Mouse (Mus musculus) skeletal muscle tissue, adult 2 months (tissue): ENCODE measurements around the gene Rp9.
A peak's percentile ranks its signal among the peaks of the same experiment; 100 is the strongest.
"Not testable (repeated sequence)": the region's sequence is repeated elsewhere in the genome, so short reads cannot be mapped to it uniquely, and the experiment has no call there.

Experiments
- DNase-seq: peaks from one replicate; pipeline ENCODE4 v3.0.0-alpha.2; 2012; ENCODE audit warnings: low read depth, low spot score

The Rp9 gene

DNA sequence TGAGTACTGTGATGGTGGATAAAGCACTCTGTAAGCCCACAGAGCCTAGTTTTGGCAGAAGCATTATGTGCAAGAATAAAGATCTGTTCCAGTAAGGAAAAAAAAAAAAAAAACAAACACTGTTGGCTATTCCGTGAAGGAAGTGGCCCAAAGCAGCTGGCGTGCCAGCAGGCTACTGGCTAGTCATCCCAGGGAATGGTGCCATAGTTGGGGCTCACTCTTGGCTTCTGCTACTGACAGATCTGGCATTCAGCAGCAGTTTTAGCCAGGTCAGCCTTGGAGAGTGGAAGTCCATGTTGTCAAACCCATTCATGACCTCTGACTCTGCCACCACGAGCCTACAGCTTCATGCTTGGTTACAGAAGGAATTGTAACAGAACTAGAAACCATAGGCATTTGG lies 7.6 kb downstream of the Rp9 start:
- peak; percentile 39 for DNase-seq

DNA sequence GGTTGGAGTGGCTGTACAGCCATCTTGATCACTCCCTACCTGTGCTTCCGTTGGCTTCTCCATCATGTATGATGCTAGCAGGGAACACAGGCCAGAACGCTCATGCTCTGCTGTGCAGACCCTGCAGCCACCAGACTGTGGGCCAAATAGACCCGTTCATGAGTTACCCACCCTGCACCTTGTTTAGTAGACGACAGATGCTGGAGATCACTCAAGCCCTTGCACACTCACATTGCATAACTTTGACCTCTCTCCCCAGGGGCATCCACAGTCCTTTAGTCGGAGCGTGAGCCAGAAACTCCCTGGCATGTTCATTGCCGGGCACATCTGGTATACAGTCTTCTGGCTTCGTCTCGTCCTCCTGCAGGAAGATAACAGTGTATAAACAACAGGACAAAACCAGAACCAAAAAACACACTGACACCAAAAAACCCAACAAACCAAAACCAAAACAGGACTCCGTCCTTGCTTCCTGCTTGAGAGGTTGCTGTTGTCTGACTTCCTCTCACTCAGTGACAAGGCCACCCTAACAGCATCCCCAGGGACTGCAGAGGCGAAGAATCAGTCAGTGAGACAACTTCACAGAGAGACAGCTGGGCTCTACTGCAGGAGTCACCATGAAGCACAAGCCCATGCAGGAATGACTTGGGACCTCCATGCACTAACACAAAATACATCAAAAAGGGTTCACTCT lies 12.3 kb downstream of the Rp9 start:
- no peak for DNase-seq

DNA sequence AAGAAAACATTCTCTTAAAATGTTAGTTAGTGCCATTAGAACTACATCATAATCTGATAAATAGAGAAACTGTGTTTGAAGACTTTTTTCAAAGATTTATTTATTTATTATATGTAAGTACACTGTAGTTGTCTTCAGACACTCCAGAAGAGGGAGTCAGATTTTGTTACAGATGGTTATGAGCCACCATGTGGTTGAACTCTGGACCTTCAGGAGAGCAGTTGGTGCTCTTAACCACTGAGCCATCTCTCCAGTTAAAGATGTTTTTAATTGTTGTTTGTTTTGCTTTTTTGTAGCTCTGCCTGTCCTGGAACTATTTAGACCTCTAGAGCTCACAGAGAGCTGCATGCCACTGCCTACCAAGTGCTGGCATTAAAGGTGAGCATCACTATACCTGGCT lies 14.5 kb downstream of the Rp9 start:
- DNase-seq, result no peak

DNA sequence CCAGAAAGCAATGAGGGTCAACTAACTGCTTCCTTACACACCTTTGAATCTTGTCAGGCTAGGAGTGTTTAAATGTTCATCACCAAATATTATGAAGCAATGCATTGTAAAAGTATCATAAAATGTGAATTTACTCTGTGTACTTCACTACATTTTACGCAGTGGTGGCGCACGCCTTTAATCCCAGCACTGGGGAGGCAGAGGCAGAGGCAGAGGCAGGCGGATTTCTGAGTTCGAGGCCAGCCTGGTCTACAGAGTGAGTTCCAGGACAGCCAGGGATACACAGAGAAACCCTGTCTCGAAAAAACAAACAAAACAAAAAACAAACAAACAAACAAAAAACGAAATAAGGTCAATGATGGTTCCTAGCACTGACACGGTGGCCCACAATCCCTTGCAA lies 15.6 kb downstream of the Rp9 start, which contains the start of gene Gm17545:
Gene Gm17545, plus strand, starts transcription at position 301 of the 400 bp plus-strand sequence.
- not testable (repeated sequence) for DNase-seq

DNA sequence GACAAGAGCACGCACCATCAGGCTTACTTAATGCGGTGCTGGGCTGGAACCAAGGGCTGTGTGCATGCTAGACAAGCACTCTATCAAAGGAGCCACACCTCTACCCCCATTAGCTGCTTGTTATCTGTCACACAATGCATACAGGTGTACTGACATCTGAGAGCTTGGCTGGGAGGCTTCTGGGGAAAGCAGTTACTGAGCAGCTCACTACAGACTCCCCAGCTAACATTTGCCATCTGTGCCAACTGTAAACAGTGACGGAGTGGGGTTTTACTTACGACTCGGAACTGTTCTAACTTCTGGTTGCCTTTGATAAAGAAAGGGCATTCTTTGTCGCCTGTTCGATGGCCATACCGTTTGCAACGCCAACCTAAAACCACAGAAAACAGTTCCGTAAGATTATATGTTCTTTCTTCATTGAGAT lies 16.0 kb downstream of the Rp9 start:
- no peak for DNase-seq

DNA sequence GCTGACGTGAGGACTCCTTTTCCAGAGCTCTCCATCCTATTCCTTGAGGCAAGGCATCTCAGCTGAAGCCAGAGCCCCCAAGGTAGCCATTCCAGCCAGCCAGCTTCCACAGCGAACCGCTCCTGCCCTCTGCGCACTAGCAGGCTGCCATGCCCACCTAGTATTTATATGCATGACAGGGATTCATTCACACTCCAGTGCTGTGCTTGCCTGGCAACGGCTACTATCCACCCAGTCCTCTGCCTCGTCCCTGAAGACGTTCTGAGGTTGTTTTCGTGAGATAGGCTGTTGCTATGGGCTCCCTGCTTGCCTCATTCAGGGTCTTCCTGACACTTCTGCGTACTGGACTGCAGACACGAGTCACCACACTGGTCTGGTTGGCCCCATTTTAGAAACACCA lies 16.8 kb downstream of the Rp9 start:
- DNase-seq, result no peak

DNA sequence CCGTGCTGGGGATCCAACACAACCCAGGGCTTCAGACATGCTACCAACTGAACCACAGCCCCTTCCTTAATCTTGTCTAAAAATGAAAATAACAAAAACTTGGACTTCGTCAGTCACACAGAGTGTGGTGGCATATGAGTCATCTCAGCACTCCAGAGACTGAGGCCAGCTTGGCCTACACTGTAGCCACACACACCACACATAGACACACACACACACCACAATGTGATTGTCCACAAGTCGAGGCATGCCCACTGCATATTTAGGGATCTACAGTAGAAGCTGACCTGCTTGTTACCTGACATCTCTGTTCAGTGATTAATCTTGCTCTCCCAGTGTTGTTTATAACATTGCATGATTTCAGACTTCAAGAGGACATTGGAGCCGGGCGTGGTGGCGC lies 20.3 kb downstream of the Rp9 start:
- no peak for DNase-seq

DNA sequence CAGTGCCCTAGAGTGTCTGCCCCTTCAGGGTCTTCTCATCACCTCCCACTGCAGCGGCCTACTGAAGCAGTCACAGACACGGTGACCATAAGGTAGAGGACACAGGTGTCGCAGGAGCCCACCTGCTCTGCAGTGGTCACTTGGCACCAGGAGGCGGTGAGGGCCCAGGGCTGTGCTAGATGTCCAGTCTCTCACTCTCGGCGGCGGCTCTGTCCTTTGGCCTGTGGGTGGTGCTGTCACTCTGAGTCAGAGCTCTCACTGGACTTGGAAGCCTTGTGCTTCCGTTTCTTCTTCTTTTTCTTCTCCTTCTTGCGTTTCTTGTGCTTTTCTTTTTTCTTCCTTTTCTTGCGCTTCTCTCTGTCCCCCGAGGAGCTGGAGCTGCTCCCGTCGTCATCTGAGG lies 21.1 kb downstream of the Rp9 start:
- no peak for DNase-seq

DNA sequence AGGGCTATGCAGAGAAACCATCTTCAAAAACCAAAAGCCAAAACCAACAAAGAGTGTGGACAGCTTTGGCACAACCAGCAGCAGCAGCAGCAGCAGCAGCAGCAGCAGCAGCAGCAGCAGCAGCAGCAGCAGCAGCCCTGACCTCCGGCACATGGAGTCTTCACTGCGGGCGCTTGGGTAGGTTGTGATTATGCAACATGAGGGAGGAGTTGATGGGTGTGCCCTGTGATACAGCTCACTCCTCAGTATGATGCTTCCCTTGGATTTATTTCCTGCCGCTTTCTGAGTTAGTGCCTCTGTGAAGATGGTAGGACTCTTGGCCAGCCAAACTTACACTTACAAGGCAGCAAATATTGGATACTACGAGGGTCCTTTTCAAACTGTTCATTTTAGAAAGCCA lies 22.3 kb downstream of the Rp9 start:
- DNase-seq, result peak; percentile 24

DNA sequence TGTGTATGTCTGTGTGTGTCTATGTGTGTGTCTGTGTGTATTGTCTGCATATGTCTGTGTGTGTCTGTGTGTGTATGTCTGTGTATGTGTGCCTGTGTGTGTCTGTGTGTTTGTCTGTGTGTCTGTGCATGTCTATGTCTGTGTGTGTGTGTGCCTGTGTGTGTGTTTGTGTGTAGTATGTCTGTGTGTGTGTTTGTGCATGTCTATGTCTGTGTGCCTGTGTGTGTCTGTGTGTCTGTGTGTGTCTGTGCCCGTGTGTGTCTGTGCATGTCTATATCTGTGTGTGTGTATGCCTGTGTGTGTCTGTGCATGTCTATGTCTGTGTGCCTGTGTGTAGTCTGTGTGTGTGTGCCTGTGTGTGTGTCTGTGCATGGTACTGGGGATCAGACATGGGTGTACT lies 24.4 kb downstream of the Rp9 start:
- DNase-seq, result no peak

DNA sequence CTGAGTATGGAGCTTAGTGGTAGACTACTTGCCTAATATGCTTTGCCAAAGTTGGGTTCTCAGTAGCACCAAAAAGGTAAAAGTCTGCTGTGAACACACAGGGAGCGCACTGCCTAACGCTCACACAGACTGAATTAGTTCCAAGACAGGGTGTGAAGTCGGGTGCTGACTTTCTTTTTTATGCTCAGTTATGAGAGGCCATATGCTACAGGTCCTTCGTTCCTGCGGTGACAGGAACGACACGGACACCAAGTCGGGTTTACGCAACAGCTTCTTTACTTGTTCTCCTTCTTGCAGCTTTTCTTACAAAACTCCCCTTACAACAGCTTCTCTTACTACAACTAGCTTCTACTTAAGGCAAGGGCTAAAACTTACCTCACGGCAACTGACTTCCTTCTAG lies 26.4 kb downstream of the Rp9 start:
- DNase-seq, result no peak

DNA sequence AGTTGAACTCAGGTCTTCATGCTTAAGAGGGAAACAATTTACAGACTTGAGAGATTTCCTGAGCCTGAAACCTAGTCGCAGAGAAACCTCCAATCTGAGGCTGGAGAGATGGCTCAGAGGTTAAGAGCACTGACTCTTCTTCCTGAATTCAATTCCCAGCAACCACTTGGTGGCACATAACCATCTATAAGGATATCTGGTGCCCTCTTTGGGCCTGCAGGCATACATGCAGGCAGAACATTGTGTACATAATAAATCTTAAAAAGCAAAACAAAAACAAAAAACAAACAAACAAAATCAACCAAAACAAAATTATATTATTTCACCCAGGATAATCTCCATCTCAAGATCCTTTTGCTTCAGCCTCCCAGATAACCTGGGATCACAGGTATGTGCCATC lies 30.7 kb downstream of the Rp9 start:
- no peak for DNase-seq

DNA sequence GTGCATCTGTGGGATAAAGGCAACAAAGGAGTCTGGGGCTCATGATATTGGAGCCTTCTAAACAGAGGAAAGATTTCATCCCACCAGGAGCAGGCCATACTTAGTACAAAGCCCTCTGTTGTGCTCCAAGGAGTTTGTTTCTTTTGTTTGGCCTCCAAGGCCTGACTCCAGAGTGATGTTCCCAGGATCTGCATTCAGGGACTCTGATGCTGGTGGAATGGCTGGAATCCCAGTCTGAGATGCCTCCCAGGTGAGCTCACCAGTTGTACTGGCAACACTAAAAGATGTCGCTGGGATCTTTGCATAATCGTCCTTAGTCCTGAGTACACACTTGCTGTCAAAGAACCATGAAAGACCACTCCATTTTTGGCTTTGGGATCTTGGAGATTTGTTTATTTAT lies 35.4 kb downstream of the Rp9 start:
- no peak for DNase-seq

DNA sequence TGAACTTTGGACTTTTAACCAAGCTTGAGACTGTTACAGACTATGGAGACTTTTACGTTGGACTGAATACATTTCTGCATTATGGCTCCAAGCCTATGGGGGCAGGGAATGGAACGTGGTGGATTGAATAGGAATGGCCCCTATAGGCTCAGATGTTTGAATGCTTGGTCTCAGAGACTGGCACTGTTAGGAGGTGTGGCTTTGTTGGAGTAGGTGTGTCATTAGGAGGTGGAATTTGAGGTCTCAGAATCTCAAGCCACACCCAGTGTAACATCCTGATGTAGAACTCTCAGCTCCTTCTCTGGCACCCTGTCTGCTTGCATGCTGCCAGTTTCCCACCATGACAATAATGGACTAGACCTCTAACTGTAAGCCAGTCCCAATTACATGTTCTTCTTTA lies 36.3 kb downstream of the Rp9 start:
- no peak for DNase-seq

DNA sequence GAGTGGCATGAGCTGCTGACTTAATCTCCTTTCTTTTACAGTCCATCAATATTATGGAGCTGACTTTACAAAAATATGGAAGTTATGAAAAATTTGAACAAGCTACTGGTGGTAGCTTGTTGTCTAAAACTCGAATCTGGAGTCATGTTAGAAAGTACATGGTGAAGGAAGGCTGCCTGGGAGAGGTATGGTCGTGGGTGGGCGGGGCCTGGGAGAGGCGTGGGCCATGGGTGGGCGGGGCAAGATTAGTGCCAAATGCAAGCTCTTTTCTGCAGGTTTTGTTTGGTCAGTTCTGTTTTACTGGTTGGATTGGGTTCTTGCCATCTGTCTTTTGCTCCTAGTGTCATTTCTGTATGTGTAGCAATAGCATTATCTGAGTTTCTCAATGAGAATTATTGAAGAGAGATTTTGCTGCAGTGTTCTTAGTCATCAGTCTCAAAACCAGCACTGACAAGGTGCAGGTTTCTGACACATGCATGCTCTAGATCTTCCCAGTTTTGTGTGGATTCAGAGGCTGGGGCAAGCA lies 39.2 kb downstream of the Rp9 start:
- DNase-seq, result no peak

DNA sequence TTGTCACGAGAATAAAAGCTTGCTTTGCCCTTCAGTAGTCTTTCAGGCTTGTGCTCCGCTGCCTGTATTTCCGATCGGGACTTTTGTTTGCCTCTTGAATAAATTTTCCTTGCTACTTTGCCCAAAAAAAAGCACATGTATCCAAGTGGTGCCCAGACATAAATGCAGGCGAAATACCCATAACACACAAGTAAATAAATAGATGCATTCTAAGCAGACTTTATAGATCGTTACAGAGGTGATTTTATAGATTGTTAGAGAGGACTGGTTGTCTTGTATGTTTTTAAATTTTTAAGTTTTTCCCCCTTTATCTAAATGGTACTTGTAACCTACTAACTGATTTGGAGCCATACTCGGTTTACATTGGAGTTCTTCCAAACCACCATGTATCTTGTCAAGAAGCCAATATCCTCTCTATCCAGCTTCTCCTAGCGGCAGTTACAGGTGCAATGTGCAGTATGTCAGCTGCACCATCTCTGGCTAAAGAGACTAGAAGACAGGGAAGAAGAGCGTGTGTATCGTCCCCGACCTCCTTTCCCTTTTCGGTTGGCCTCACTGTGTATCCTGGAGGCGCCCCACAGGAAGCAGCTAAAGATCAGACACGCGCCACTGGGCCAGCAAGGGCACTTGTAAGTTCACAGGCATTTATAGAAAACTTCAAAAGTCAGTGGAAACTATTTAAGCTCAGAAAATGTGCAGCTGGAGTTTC lies 39.9 kb downstream of the Rp9 start:
- no peak for DNase-seq

DNA sequence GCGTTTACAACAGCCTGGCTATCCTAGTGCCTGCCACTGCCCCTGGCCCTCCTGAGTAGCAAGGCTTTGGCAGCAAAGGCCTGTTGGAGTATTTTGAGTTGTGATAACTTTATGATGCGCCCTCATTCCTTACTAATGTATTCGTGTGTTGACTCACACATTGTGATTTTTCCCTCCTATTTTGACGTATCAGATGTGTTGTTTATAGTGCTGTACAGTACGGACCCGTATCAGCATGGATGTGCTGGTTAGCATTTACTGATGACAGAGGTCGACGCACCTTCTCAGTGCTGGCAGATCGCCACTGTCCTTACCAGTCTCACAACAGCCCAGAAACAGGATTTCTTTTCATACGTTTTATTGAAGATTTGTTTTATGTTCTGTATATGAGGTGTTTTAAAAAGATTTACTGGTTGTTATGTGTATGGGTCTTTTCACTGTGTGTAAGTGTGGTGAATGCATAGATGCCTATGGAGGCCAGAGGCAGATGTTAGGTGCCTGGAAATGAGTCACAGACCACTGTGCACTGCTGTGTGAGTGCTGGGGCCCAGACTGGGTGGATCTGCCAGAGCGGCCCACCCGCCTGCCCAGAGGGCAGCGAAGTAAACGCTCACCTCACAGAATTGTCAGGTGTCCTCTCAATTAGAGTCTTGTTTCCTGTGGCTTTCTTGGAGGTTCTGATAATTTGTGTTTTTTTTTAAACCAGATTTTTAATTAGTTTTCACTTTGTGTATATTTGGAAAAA lies 40.7 kb downstream of the Rp9 start:
- DNase-seq, result no peak

DNA sequence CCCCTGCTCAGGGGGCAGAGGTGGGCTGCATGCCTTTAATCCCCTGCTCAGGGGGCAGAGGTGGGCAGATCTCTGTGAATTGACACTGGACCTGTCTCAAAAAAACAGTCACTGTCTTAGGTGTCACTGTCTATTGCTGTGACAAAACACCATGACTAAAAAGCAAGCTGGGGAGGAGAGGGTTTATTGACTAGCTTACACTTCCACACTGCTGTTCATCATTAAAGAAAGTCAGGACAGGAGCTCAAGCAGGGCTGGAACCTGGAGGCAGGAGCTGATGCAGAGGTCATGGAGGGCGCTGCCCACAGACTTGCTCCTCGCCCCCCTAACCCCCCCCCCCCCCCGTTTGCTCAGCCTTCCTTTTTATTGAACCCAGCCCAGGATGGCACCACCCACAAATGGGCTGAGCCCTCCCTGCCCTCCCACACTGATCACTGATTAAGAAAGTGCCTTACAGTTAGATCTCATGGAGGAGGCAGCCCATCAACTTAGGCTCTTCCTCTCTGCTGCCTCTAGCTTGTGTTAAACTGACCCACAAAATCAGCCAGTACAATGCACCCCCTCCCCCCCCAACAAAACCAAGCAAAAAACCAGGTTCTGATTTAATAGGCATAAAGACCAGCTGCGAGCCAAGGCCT lies 41.4 kb downstream of the Rp9 start:
- DNase-seq, result no peak

DNA sequence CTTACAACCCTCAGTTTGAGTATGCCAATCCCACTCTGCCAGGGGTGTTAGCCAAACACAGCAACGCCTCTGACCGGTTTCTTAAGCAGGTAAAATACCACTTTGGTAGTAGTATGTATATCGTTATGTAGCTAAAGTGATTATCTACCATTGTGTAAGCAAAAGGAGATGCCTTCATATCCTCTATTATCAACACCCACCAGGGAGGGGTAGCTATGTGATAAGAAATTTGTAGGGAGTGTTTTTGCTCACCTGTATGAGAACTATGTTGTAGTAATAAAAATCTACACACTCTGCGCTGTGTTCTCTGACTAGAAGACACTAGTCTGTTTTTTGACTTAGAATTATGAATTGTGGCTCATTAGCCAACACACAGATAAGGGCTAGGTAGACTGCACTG lies 44.8 kb downstream of the Rp9 start:
- no peak for DNase-seq

DNA sequence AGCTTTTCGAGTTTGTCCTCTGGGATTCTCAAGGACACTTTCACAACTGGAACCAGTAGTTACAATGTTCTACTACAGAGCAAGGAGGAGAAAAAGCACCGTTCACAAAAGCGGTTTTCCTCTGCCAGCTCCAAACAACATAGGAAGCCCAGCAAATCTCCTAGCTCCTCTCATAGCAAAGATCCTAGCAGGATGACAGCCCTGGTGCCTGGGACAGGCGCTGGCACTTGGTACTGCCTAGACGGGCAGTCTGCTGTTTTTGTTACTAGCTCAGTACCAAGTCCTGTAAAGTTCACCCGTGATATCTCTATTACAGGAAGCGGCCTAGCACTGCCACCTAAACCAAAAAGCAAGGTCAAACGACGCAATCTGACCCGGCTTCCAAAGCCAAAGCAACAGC lies 45.3 kb downstream of the Rp9 start:
- DNase-seq, result no peak

DNA sequence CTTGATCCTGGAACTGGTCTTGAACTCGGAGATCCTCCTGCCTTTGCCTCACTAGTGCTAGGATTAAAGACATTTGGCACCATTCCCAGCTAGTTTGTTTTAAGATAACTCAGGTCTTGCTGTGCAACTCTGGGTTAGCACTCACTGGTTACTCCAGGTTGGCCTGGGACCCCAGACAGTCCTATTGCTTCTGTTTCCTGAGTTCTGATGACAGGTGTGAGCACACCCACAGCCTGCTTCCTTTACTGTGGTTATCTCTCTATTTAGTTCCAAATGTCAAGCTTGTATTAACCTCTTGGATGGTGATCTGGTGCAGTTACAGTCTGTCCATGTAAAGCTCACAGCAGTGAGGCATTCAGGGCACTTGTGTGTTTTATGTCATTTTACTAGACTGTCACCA lies 46.0 kb downstream of the Rp9 start:
- no peak for DNase-seq

DNA sequence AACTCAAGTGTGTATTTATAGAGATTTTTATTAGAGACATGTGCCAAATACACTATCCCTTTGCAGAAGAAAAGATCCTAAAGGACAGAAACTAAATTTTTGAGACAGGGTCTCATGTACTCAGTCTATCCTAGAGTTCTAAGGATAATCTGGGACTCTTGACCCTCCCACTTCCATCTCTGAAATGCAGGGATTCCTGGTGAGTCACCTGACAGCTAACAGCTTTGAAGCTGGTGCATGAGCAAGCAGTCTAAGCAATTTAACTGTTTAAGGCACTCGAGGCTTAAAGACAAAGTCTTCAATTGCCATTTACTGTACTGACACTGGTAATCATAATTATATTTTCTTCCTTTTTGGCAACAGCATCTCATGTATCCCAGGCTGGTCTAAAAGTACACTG lies 47.0 kb downstream of the Rp9 start:
- no peak for DNase-seq
